Mouse (Mus musculus) spleen, postnatal 0 days (tissue): Measurements from ENCODE around the gene Themis. TPM values are rescaled to one million over a fixed set of nuclear protein-coding genes. Genes with fewer than 3 reads are reported as not detected.

Experiments
- polyA plus RNA-seq: library from polyadenylated mRNA; unstranded; fragments of >200 nt; fragmentation: Nextera tagmentation; extraction: Ambion mirVana; gene quantifications from 2 replicates; pipeline ENCODE4 v1.2.1, GENCODE M21; 2015

Gene Themis
- polyA plus RNA-seq: 0.07 and 0.15 TPM in 2 replicates

DNA sequence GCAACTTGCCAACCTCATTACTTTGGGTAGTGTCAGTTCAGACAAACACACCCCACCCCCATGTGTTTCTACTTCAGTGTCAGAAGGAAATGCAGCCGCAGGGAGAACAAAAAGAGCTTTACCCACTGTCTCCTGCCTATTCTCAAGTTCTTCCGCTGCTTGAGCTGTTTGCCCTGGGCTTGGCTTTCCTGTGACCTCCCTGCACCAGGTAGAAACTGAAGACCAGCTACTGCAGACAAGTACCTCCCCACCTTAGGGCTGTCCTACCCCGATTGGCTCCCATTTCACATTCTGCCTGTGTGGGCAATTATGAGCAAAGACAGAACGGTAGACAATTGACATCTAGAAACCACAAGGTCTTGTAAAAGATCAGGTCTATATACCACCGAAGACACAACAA lies at the start of gene Themis:
TSS of gene Themis (plus strand) at position 100 of the 400 bp plus-strand sequence.

